Mouse (Mus musculus) liver, embryonic 12.5 days (tissue): Measurements from ENCODE around the gene Ttc30a1. TPM values are rescaled to one million over a fixed set of nuclear protein-coding genes. Genes with fewer than 3 reads are reported as not detected.
"Not testable (repeated sequence)": the region's sequence is repeated elsewhere in the genome, so short reads cannot be mapped to it uniquely, and the experiment has no call there.

ENCODE experiments used
- ATAC-seq: fragments of 200-750 bp; cut with Nextera tagmentation; 2 replicates; pipeline ENCODE4 v1.8.0; 2017; ENCODE audit warnings: moderate number of reproducible peaks, mild to moderate bottlenecking, moderate library complexity
- H3K27ac ChIP-seq: fragments of 300-500 bp; sonication (generic); 2 replicates; pipeline ENCODE4 v1.5.1; 2016; ENCODE audit warnings: mild to moderate bottlenecking
- H3K27me3 ChIP-seq: fragments of 300-500 bp; sonication (generic); replicated peaks from 2 replicates; pipeline ENCODE4 v1.6.1; 2016; ENCODE audit warnings: mild to moderate bottlenecking, moderate library complexity
- H3K36me3 ChIP-seq: fragments of 300-500 bp; sonication (generic); 2 replicates; pipeline ENCODE4 v1.6.1; 2016; ENCODE audit warnings: mild to moderate bottlenecking, moderate library complexity
- H3K4me1 ChIP-seq: fragments of 300-500 bp; sonication (generic); 2 replicates; pipeline ENCODE4 v1.6.1; 2016
- H3K4me2 ChIP-seq: fragments of 300-500 bp; sonication (generic); 2 replicates; pipeline ENCODE4 v1.6.1; 2016; ENCODE audit warnings: mild to moderate bottlenecking, moderate library complexity
- H3K4me3 ChIP-seq: fragments of 300-500 bp; sonication (generic); 2 replicates; pipeline ENCODE4 v1.5.1; 2016; ENCODE audit warnings: mild to moderate bottlenecking, moderate library complexity
- H3K9ac ChIP-seq: fragments of 300-500 bp; sonication (generic); 2 replicates; pipeline ENCODE4 v1.6.1; 2016; ENCODE audit warnings: mild to moderate bottlenecking, moderate library complexity
- H3K9me3 ChIP-seq: fragments of 300-500 bp; sonication (generic); replicated peaks from 2 replicates; pipeline ENCODE4 v1.6.1; 2016; ENCODE audit warnings: mild to moderate bottlenecking, moderate library complexity
- WGBS: fragments of 180-500 bp; shearing (Covaris S2); methylation state at CpG from one replicate; pipeline ENCODE4 v1.1.7; 2016; ENCODE audit not compliant: insufficient replicate concordance; 5-methylcytosine and 5-hydroxymethylcytosine counted together
- polyA plus RNA-seq: library from polyadenylated mRNA; unstranded; fragments of >200 nt; fragmentation: Nextera tagmentation; extraction: Ambion mirVana; gene quantifications from 2 replicates; pipeline ENCODE4 v1.2.1, GENCODE M21; 2016

Gene Ttc30a1
- polyA plus RNA-seq, 1 experiment from 2014 or later = 2.3 TPM

GRCm38 (mm10) chr2:75980933-75981439 lies 781 bp downstream of the Ttc30a1 start:
- ATAC-seq = not testable (repeated sequence)

DNA sequence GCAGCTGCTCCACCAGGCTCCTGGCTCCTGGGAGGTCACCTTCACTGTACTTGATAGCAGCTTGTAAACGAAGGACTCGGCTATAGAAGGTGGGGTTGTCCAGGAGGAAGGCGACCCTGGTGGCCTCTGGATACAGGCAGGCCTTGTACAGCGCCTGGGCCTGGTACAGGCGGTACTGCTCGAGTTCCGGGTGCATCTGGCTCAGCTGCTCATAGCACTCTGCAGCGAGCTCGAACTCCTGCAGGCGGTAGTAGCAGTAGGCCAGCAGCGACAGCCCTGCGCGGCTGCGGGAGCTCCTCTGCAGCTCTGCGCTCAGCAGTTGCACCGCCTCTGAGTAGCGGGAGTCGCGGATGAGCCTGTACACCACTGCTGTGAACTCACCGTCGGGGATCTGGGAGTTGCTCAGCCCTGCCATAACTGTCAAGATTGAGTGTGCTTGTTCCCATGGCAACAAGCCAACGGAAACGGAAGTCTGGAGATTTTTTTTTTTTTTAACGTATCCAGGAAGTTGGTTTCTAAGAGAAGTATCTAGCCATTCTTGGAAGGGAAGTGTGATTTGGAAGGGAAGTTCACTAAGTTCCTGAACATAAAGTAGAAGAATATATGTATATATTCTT lies 3.9 kb downstream of the Ttc30a1 start, which contains the start of gene Ttc30a2:
Gene Ttc30a2 (minus strand): TSS at position 419 of the 617 bp plus-strand sequence.
- peak; percentile 48 for ATAC-seq
- not testable (repeated sequence) for H3K9ac ChIP-seq, H3K27me3 ChIP-seq, H3K36me3 ChIP-seq, H3K9me3 ChIP-seq, H3K4me1 ChIP-seq, H3K27ac ChIP-seq, H3K4me3 ChIP-seq
- H3K4me2 ChIP-seq = peak within 1 kb of the TSS; percentile 32; the same call in 1 of the 2 replicates
- WGBS = 24% methylated on average over 24 of the region's 24 CpGs

More at GRCm38 (mm10) chr2:75980933-75981439, 781 bp downstream of the Ttc30a1 start:
- H3K27ac ChIP-seq, H3K27me3 ChIP-seq, H3K9me3 ChIP-seq, H3K9ac ChIP-seq, H3K36me3 ChIP-seq, H3K4me1 ChIP-seq: not testable (repeated sequence)
- 88% methylated on average over 13 of the region's 13 CpGs for WGBS
- Histone ChIP-seq H3K4me3 (peak overlapping the region; percentile 64), H3K4me2 (peak overlapping the region; percentile 76)

DNA sequence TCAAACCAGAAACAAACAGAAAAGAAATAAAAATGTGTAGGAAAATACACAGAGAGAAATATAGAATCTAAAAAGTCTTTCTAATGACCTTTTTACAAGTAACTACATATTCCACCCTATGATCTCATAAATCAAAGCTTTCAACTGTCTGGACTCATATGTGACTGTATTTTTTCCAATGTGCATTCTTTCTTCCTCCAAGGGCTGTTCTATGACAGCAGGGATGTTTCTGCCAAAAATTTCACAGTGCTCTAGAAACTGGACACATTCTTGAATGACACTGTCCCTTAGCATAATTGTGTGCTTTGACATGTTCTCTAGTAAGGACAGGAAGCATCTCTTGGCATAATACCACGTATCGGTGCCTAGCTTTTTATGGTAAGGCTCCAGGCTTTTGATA lies 5.7 kb downstream of the Ttc30a1 start:
- not testable (repeated sequence) for H3K4me3 ChIP-seq, H3K4me1 ChIP-seq, H3K9ac ChIP-seq, H3K9me3 ChIP-seq, H3K4me2 ChIP-seq, H3K27ac ChIP-seq, ATAC-seq, H3K36me3 ChIP-seq, H3K27me3 ChIP-seq
- WGBS = 69% methylated on average over 2 of the region's 2 CpGs

DNA sequence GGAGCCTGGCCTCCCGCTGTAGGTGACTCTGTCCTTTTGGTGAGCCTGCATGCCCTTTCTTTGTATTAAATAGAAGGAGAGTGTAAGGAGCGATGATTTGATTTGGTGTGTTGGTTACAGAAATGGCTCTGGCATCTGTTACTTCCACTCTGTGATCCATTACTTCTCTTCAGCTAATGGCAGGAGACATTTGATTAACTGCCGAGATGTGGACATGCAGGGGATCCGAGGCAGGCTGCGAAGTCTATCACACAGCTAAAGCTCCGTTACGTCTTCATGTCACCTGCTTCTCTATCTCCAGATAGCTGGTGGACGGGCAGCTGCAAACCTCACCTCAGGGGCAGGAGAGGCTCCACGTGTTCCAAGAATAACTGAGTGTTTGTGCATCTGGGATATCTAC lies 7.6 kb downstream of the Ttc30a1 start:
- Histone ChIP-seq H3K9ac (no peak overlapping the region), H3K4me1 (no peaks in the 10 kb centered on the region), H3K36me3 (no peaks in the 10 kb centered on the region), H3K4me2 (no peak overlapping the region), H3K4me3 (no peak overlapping the region), H3K9me3 (no peaks in the 10 kb centered on the region), H3K27me3 (no peaks in the 10 kb centered on the region), H3K27ac (no peak overlapping the region)
- WGBS = 63% methylated on average over 9 of the region's 9 CpGs
- no peak for ATAC-seq

- Histone ChIP-seq H3K27ac (no peak overlapping the region), H3K9ac (no peak overlapping the region), H3K36me3 (no peaks in the 10 kb centered on the region), H3K9me3 (no peaks in the 10 kb centered on the region), H3K27me3 (no peaks in the 10 kb centered on the region; the same call in 1 of the 2 replicates), H3K4me3 (peak overlapping the region; percentile 30), H3K4me2 (peak overlapping the region; percentile 59), H3K4me1 (peaks cover 11% of the 10 kb centered on the region)
- ATAC-seq = no peak
- 17% methylated on average over 5 of the region's 5 CpGs for WGBS
Measured at GRCm38 (mm10) chr2:75964972-75965371, 16.8 kb downstream of the Ttc30a1 start.

DNA sequence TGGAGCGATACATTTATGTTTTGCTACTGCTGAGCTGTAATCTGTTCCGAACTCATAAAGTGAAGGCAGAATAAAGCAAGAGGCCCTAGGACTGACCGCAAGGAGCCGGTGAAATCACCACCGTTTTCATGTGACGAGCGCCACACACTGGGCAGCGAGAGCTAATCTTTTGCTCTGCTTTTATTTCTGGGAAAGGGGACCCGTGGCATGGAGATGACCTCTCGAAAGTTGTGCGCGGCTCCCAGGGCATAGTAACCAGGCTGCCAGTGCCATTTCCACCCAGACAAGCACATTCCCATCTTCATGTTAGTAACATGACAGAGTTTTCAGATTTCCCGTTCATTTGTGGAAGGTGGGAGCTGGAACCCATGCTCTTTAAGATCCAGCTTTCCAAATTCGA lies 17.3 kb downstream of the Ttc30a1 start:
- 13% methylated on average over 14 of the region's 14 CpGs for WGBS
- peak overlapping the region; percentile 30 for H3K4me3 ChIP-seq
- H3K4me1 ChIP-seq = peaks cover 11% of the 10 kb centered on the region
- H3K9ac ChIP-seq = no peak overlapping the region
- no peaks in the 10 kb centered on the region for H3K36me3 ChIP-seq
- no peaks in the 10 kb centered on the region for H3K9me3 ChIP-seq
- no peak for ATAC-seq
- peak overlapping the region; percentile 59 for H3K4me2 ChIP-seq
- H3K27ac ChIP-seq = no peak overlapping the region
- H3K27me3 ChIP-seq = peaks cover under 1% of the 10 kb centered on the region; the same call in 1 of the 2 replicates

- H3K4me1 ChIP-seq = peaks cover 11% of the 10 kb centered on the region
- peaks cover 5% of the 10 kb centered on the region for H3K27me3 ChIP-seq
- H3K9me3 ChIP-seq = no peaks in the 10 kb centered on the region
- 46% methylated on average over 5 of the region's 5 CpGs for WGBS
- peak overlapping the region; percentile 30 for H3K4me3 ChIP-seq
- peak overlapping the region; percentile 59 for H3K4me2 ChIP-seq
- no peak overlapping the region for H3K27ac ChIP-seq
- no peak overlapping the region for H3K9ac ChIP-seq
- no peaks in the 10 kb centered on the region for H3K36me3 ChIP-seq
- ATAC-seq = 0 out of 2 replicates have a peak, but pooled peaks have one; percentile 27
Measured at GRCm38 (mm10) chr2:75964051-75964450, 17.7 kb downstream of the Ttc30a1 start.

DNA sequence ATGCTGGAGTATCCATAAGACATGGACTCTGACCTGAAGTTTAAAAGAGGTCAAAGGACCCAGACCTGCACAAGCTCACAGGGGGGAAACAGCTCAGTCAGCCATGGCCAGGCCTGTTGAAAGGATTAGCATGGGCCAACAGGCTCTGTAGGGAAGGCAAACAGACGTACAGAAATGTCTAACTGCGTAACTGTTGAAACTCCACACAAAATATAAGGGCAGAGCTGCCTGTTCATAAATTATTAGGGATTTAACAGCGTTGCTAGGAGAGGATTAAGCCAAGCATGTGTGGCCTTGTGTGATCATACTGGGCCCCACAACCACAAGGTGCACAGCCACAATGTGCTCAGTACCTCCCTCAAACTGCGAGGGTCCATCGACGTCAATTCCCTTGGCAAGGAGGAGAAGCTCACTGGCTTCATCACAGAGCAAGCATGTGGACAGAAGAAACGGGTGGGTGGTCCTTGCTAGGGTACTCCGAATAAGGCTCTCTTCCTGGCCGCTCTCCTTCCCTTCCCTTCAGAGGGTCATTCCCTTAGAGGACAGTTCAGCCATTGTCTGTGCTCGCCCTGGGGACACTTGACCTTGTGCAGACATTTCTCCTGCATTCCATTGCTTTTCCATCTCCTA lies 18.4 kb downstream of the Ttc30a1 start:
- no peak for ATAC-seq
- Histone ChIP-seq H3K36me3 (no peaks in the 10 kb centered on the region), H3K27ac (no peak overlapping the region), H3K9me3 (no peaks in the 10 kb centered on the region), H3K4me2 (no peak overlapping the region), H3K9ac (no peak overlapping the region), H3K4me3 (no peak overlapping the region), H3K27me3 (peaks cover 6% of the 10 kb centered on the region), H3K4me1 (peaks cover 11% of the 10 kb centered on the region)
- 73% methylated on average over 10 of the region's 10 CpGs for WGBS

GRCm38 (mm10) chr2:75960366-75961330 lies 21.1 kb downstream of the Ttc30a1 start:
- 54% methylated on average over 15 of the region's 15 CpGs for WGBS
- no peak overlapping the region for H3K4me2 ChIP-seq

DNA sequence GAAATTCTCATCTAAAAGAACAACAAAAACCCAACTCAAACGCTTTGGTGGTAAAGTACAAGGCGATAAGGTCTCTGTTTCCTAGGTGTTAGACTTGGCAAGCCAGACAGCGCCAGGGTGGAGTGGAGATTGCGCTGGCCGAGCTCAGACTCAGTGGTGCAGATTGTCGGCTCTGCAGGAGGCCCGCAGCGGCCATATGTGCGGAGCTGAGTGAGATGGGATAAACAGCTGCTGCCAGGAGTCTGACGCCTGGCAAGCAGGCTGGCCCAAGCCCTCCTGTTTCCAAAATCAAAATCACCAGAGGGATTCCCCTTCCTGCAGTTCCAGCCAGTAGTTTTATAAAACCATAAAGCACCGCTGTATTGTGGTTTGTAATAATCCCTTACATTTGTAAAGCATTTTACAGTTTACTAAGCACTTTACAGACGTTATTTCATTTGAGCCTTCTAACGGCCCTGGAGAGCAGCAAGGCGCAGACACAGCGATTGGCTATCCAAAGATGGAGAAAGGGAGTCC lies 21.9 kb downstream of the Ttc30a1 start:
- no peak for ATAC-seq
- no peak overlapping the region for H3K4me3 ChIP-seq

More at GRCm38 (mm10) chr2:75960366-75961330, 21.1 kb downstream of the Ttc30a1 start:
- Histone ChIP-seq H3K9me3 (no peaks in the 10 kb centered on the region), H3K27me3 (peaks cover 6% of the 10 kb centered on the region), H3K9ac (no peak overlapping the region), H3K4me1 (peaks cover 11% of the 10 kb centered on the region), H3K36me3 (no peaks in the 10 kb centered on the region), H3K4me3 (no peak overlapping the region), H3K27ac (no peak overlapping the region)
- no peak for ATAC-seq

DNA sequence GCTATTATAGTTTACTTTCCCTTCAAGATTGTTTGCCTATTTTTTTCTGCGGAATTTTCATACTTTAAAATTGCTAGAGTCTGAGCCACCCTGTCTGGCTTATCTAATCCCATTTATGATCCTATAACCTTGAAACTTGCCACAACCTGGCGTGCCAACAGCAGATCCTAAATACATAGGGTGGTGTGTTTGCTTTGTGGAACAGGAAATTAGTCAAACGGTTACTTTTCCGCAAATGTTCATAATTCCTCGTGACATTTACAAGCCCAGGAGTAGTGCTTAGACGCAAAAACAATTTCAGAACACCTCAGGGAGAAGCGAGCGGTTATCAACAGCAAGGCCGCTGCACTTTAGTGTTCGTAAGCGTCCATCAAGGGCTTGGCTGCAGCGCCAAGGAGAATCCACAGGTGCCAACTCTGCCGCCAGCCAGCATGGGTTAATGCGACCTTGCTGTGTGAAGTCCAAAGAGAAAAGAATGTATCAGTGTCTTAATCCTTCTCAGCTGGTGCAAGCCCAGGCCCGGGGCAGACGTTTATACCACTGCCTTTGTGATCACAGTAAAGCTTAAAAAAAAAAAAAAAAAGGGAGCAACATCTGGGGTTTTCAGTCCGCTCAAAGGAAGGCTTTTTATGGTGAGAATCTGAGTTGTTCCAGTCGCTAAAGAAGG lies 22.5 kb downstream of the Ttc30a1 start:
- no peak for ATAC-seq
- Histone ChIP-seq H3K4me1 (peaks cover 4% of the 10 kb centered on the region), H3K27me3 (peaks cover 6% of the 10 kb centered on the region), H3K27ac (no peak overlapping the region), H3K36me3 (no peaks in the 10 kb centered on the region), H3K4me3 (no peak overlapping the region), H3K9me3 (no peaks in the 10 kb centered on the region), H3K9ac (no peak overlapping the region), H3K4me2 (0 out of 2 replicates have a peak overlapping the region, but pooled peaks have one; percentile 16)
- WGBS = 56% methylated on average over 18 of the region's 18 CpGs

More for the DNA sequence above, 21.9 kb downstream of the Ttc30a1 start:
- Histone ChIP-seq H3K36me3 (no peaks in the 10 kb centered on the region), H3K27ac (no peak overlapping the region), H3K9ac (no peak overlapping the region), H3K9me3 (no peaks in the 10 kb centered on the region), H3K4me1 (peaks cover 10% of the 10 kb centered on the region), H3K4me2 (peak overlapping the region; percentile 16; the same call in 1 of the 2 replicates), H3K27me3 (peaks cover 6% of the 10 kb centered on the region)
- 28% methylated on average over 15 of the region's 15 CpGs for WGBS
